Mouse (Mus musculus): Measurements from ENCODE around the gene Csf3.

DNA sequence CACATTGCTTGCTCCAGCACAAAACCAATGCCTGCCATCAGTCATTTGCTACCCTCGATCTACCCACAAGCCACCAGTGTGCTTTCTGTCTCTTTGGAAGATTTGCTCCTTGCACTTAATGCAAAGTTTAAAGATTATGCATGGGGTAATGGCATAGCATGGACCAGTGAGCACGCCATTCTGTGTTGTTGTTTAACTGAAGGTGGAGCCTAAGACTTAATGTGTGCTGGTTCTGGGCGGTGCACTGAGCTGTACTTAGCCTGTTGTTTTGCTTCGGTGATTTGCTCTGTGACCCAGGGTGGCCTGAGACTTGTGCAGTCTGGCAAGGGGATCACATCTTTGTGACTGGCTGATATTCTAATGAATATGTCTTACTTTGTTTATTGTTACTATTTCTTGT is 14.1 kb upstream of the Csf3 start:
- TF ChIP-seq CTCF (IDR thresholded peaks at IDR 0.05; ENCODE audit: low read depth) (no peak), EP300 (optimal IDR thresholded peaks at IDR 0.05) (no peak)

All from stomach, postnatal 0 days (tissue).